Mouse (Mus musculus) heart, adult 2 months (tissue): ENCODE results near the gene Anapc15.

Source experiments
- CTCF ChIP-seq: fragments of 200-600 bp; IDR thresholded peaks from 2 replicates; pipeline ENCODE4 v1.8.1; 2022; ENCODE audit warnings: antibody characterized with exemption, mild to moderate bottlenecking, moderate library complexity
- POLR2A ChIP-seq: fragments of 200-500 bp; IDR thresholded peaks from 2 replicates; pipeline ENCODE4 v1.6.1; 2011; ENCODE audit warnings: mild to moderate bottlenecking, low read depth, low read length, control low read depth; ENCODE audit not compliant: insufficient read depth

GRCm38 (mm10) chr7:101830373-101830772, 33.1 kb upstream of the Anapc15 start:
- TF ChIP-seq CTCF, result peak; percentile 55
- no peak for TF ChIP-seq POLR2A
